Mouse (Mus musculus) regulatory T cell (primary cell): ENCODE results near the gene 1600014C10Rik.

Experiments used
- in situ Hi-C: fragments of 300-600 bp; cut with MboI, MseI; formaldehyde crosslinking; loops from one replicate; pipeline ENCODE4 v1.15.1; 2025; ENCODE audit warnings: high pct_unique_total_duplicates

The 1600014C10Rik gene

GRCm38 (mm10) chr7:38182962-38183687 lies at the start of gene 1600014C10Rik:
Gene 1600014C10Rik, plus strand, starts transcription at chr7:38183217.
- in situ Hi-C loops = loop anchor here (5.0 kb wide), 1 partner anchor 84 kb away; no protein-coding TSS in a partner anchor

DNA sequence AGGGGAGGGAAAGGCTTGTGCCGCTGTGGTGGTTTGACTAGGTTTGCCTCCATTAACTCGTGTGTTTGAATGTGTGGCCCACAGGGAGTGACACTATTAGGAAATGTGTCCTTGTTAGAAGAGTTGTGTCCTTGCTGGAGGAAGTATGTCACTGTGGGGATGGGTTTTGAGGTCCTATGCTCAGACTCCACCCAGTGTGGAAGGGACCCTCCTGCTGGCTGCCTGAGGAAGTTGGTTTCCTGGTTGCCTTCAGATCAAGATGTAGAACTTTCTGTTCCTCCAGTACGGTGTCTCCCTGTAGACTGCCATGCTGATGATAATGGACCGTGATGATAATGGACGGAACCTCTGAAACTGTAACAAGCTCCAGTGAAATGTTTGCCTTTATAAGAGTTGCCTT lies 48.5 kb upstream of the 1600014C10Rik start:
- in situ Hi-C loops = loop anchor here (5.0 to 25.0 kb wide), 2 partner anchors 62 to 372 kb away; partner anchors contain the start of gene Zfp536

DNA sequence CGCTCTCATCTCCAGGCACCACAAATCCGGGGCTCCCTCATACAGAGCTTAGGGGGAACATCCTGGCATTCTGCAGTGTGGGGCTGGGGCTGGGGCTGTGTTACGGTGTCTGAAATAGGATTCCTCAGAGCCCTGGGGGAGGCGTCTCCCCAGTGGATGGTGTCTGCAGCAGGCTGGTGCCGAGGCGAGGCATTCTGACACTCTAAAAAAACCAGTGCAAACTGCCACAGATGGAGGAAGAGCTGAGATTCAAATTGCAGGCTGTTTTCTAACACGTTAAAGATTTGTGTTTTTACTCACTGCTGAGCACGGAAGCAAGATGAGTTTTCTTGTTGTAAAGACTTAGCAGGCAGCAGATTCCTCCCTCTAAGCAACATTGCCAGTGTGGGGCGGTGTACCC lies 42.7 kb upstream of the 1600014C10Rik start:
- in situ Hi-C loops = loop anchor here (10.0 to 25.0 kb wide), 2 partner anchors 378 to 756 kb away; partner anchors contain the start of gene Zfp536

GRCm38 (mm10) chr7:38141747-38142545 lies 41.1 kb upstream of the 1600014C10Rik start:
- in situ Hi-C loops = loop anchor here (10.0 to 25.0 kb wide), 2 partner anchors 380 to 757 kb away; partner anchors contain the start of gene Zfp536

GRCm38 (mm10) chr7:38147477-38147876 lies 35.5 kb upstream of the 1600014C10Rik start:
- in situ Hi-C loops = loop anchor here (10.0 to 25.0 kb wide), 2 partner anchors 385 to 763 kb away; partner anchors contain the start of gene Zfp536

DNA sequence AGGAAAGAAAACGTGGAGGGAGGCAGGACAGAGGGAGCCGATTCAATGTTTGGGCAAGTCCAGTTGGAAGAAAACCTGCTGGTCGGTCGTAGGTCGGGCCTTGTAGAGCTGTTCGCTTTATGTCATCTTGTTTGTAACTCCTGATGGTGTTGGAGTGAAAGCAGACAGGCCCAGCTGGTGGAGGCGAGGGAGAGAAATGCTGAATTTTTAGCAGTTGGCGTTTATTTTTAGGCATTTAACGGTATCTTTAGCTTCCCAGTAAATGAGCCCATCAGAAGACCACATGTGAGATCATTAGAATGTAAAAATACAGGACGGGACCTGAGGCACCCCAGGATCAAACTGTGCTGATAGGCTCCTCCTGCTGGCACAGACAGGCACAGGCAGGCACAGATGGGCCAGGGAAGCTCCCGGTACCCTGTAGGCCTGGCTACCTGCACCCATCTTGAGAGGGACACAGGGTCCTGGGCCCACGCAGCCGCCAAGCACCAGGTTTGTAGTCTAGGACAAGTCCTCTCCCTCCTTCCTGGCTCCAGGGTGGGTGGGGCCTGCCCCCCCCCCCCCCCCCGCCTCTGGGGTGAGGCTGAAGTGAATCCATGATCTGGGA lies 31.2 kb upstream of the 1600014C10Rik start:
- in situ Hi-C loops = no loop called here

GRCm38 (mm10) chr7:38152571-38152970 lies 30.4 kb upstream of the 1600014C10Rik start:
- in situ Hi-C loops = no loop called here

DNA sequence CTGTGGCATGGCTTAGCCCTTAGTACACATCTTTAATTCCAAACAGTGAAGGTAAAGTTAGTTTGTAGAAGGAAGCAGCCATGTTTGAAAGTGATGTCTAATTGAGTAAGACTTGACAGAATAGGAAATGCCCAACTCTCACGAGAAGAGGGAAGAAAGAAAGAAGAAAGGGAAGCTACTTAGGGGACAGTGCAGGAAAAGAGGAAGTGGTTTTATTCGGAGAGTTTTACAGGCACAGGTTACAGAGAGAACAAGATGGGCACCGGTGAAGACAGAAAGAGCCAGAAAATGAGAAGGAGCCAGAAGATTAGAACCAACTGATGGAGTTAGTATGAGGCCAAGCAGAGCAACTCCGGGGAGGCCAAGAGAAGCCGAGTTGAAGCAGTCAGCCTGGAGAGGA lies 27.2 kb upstream of the 1600014C10Rik start:
- in situ Hi-C loops = no loop called here

DNA sequence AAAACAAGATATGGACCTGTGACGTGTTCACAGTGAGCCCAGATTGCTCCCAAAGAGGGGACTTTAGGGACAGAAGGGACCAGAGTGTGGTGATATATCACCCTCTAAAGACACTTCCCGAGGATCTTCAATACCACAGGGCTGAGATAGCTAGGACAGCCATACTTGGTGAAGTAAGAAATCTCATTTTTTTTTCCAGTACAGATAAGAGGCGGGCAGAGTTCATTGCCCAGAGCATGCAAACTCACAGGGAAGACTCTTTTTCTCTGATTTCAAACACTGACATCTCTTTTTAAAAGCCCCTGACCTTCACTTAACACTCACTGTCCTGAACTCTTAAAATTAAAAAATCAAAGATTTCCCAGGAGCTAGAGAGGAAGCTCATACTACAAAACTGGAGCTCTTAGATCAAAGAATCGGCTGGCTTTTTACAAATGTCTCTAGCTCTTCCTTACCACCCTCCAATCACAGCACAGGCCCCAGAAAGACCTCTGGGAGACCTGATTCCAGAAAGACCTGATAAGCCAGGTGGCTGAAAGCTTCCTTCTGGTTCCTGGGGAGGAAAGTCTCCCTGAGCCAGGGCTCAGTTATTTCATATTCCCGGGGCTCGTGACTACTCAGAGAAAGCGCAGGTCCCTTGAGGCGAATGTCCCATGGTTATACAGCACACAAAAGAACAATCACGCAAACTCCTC lies 24.1 kb upstream of the 1600014C10Rik start:
- in situ Hi-C loops = no loop called here

- in situ Hi-C loops = no loop called here
These were observed 21.6 kb upstream of the 1600014C10Rik start for GRCm38 (mm10) chr7:38161438-38161837.

GRCm38 (mm10) chr7:38163433-38164050 lies 19.5 kb upstream of the 1600014C10Rik start:
- in situ Hi-C loops = no loop called here

GRCm38 (mm10) chr7:38166930-38167645 lies 15.9 kb upstream of the 1600014C10Rik start:
- in situ Hi-C loops = no loop called here

DNA sequence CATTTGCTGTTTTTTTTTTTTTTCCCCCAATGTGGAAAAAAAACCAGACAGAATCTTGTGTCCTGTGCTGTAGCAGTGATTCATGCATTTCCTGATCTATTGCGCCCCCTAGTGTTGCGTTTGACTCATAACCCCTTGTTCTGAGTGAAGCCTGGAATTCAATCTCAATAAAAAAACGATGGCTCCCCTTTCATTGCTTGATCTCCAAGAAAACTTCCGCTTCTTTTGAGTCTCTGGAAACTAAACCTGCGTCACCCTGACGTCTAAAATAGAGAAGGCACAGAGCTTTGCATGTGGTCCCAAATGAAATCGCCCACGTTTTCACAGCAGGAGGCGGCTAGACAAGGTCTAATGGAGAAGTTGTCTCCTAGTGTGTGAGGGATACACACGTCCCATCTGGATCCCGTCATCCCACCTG lies 15.3 kb upstream of the 1600014C10Rik start:
- in situ Hi-C loops = no loop called here

GRCm38 (mm10) chr7:38173871-38174270 lies 9.1 kb upstream of the 1600014C10Rik start:
- in situ Hi-C loops = no loop called here

DNA sequence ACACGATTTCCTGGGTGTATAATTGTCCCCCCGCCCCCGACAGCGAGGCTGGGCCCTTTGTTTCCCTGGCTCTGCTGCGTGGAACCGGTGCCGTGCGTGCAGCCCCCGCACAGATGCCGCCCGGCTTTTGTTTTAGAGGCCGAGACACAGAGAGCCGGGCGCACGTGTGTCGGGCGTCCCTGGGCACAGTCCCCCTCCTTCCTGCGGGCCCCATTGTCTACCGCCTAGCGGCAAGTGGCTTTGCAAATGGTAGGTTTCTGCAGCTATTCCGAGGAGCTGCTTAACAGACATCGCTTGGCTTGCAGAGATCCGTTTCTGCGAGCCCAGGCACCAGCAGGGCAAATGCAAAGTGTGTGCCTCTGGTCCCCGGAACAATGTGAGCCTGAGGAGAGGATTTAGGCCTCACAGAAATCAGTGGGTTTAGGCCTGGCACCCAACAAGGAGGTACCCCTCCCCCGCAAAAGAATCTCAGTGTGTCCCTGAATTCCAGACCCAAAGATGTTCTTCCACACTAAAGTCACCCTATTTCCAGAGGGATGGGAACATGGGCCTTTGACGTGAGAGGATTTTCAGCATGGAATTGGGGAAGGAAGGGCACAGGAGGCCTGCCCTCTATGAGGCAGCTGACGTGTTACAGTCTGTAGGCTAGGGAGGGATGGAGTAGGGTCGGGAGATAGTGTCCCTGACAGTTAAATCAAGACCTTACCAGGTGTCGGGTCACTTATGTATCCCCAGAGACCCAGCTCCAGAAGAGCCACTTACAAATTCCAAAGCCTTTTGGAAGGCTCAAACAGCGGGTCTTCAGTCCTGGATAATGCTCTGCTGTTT lies 8.5 kb upstream of the 1600014C10Rik start:
- in situ Hi-C loops = no loop called here

GRCm38 (mm10) chr7:38176056-38176455 lies 7.0 kb upstream of the 1600014C10Rik start:
- in situ Hi-C loops = no loop called here

GRCm38 (mm10) chr7:38179896-38180295 lies 3.1 kb upstream of the 1600014C10Rik start:
- in situ Hi-C loops = loop anchor here (5.0 kb wide), 1 partner anchor 87 kb away; no protein-coding TSS in a partner anchor

DNA sequence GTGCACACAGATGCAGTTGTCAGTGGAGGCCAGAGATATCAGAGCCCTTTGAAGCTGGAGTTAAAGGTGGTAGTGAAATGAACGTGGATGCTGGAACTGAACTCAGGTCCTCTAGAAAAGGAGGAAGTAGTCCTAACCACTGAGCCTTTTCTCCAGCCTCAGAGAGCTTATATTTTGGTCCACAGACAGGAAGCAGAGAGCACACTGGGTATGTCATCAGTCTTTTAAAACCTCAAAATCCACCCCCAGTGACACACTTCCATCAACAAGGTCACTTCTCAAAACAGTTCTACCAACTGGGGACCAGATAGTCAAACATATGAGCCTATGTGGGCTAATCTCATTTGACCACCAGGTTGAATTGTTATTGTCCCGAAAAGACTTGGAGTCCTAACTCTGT lies 1.7 kb upstream of the 1600014C10Rik start:
- in situ Hi-C loops = loop anchor here (5.0 kb wide), 1 partner anchor 86 kb away; no protein-coding TSS in a partner anchor

GRCm38 (mm10) chr7:38182596-38182961 lies 438 bp upstream of the 1600014C10Rik start:
- in situ Hi-C loops = loop anchor here (5.0 kb wide), 1 partner anchor 85 kb away; no protein-coding TSS in a partner anchor
